Mouse (Mus musculus): ENCODE measurements around the gene Retnla. TPM values are rescaled to one million over a fixed set of nuclear protein-coding genes. Genes with fewer than 3 reads are reported as not detected.
"Not testable (repeated sequence)": the region's sequence is repeated elsewhere in the genome, so short reads cannot be mapped to it uniquely, and the experiment has no call there.

The Retnla gene
- polyA plus RNA-seq, 1 experiment from 2014 or later = not detected

DNA sequence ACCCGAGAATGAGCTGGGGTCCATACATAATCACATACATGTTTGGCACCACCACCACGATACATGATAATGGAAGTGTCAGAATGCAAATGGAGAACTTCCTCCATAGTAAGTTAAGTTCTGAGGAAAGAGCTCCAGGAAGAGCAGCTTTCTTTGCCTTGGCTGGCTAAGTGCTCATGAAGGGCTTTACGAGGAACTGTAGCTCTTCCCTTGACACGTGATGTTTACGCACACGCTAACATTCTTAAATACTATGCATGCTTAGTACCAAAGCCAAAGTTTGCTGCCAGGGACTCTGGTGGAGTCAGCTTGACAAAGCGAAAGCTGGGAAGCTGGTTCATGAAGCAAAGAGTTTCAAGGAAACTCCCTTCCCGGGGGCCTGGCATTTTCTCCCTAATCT, 10.3 kb upstream of the Retnla start:
- no peak overlapping the region for H3K27ac ChIP-seq
- no peak overlapping the region for H3K9ac ChIP-seq
- H3K9me3 ChIP-seq = no peaks in the 10 kb centered on the region
- 96% methylated on average over 8 of the region's 8 CpGs for WGBS
- H3K4me1 ChIP-seq (replicated peaks) = no peaks in the 10 kb centered on the region
- no peak overlapping the region for H3K4me3 ChIP-seq
- no peaks in the 10 kb centered on the region for H3K36me3 ChIP-seq
- no peak overlapping the region for H3K4me2 ChIP-seq
- no peak for ATAC-seq (ENCODE audit: low FRiP score)
- no peaks in the 10 kb centered on the region for H3K27me3 ChIP-seq

DNA sequence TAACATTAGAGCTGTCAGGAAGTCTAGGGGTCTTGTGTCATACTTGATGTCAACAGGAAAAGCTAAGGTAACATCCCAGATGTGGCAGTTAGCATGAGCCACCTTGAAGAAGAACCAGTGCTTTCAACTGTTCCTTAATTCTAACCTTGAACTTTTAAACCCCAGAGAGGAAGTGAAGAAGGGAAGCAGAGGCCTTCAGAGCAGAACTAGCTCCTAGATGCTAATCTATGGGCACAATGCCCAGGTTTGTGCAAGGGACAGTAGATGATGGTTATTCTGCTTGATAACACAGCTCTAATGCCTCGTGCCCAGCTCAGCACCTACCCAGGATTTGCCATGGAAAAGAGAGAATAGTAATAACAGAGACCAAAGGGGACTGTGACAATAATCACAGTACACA, 8.7 kb upstream of the Retnla start:
- not testable (repeated sequence) for H3K27me3 ChIP-seq; H3K4me1 ChIP-seq (replicated peaks); ATAC-seq (ENCODE audit: low FRiP score); H3K9ac ChIP-seq; H3K4me3 ChIP-seq; H3K9me3 ChIP-seq; H3K36me3 ChIP-seq; H3K4me2 ChIP-seq; H3K27ac ChIP-seq
- WGBS = 70% methylated on average over 1 of the region's 1 CpGs

DNA sequence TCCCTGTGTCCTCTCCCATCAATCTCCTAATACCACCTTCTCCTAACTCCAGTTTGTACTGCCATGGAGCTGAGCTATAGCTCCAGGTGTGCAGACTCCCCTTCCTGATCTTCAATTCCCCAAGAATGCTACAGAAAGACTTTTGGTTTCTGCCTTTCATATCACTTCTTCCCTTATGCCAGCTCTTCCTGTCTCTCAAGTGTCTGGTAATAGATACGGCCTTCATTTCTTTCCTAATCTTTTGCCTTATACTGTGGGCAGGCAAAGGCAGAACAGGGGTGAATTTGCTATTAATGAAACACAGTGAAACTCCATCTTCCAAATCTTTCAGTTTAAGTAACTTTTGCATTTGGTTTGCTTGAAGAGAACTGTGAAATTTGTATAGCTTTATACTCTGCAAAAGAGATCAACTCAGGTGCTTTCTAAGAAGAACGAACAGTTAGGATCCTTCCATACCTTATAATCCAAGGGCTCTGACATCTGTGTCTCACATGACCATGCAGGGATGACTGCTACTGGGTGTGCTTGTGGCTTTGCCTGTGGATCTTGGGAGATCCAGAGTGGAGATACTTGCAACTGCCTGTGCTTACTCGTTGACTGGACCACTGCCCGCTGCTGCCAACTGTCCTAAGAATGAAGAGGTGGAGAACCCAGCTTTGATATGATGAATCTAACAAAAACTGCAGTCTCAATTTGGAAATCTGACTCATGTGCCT, 1.5 kb downstream of the Retnla start:
- no peaks in the 10 kb centered on the region for H3K4me1 ChIP-seq (replicated peaks)
- WGBS = 90% methylated on average over 4 of the region's 4 CpGs
- no peaks in the 10 kb centered on the region for H3K27me3 ChIP-seq
- no peaks in the 10 kb centered on the region for H3K9me3 ChIP-seq
- no peak overlapping the region for H3K4me3 ChIP-seq
- H3K36me3 ChIP-seq = no peaks in the 10 kb centered on the region
- H3K4me2 ChIP-seq = no peak overlapping the region
- no peak for ATAC-seq (ENCODE audit: low FRiP score)
- H3K27ac ChIP-seq = no peak overlapping the region
- no peak overlapping the region for H3K9ac ChIP-seq

DNA sequence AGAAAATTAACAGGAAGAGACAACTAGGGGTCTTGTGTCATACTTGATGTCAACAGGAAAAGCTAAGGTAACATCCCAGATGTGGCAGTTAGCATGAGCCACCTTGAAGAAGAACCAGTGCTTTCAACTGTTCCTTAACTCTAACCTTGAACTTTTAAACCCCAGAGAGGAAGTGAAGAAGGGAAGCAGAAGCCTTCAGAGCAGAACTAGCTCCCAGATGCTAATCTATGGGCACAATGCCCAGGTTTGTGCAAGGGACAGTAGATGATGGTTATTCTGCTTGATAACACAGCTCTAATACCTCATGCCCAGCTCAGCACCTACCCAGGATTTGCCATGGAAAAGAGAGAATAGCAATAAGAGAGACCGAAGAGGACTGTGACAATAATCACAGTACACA, 22.7 kb downstream of the Retnla start:
- not testable (repeated sequence) for H3K27ac ChIP-seq; H3K4me2 ChIP-seq; H3K9me3 ChIP-seq; H3K27me3 ChIP-seq; H3K36me3 ChIP-seq; H3K9ac ChIP-seq; H3K4me3 ChIP-seq; H3K4me1 ChIP-seq (replicated peaks); ATAC-seq (ENCODE audit: low FRiP score)
- WGBS = 95% methylated on average over 1 of the region's 1 CpGs

DNA sequence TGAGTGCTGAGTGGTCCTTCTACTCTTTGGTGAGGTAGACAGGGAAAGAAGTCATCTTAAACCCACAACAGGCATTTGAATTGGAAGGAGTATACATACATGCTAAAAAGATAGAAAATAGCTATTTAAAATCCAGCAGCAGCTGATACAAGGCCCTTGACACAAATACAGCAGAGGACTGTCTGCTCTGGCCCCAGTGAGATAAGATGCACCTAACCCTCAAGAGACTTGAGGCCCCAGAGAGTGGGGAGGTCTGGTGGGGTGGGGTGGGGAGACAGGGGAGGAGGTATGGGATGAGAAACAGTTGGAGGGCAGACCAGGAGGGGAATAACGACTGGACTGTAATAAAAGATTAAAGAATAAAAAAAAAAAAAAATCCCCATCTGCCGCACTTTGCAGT, 25.3 kb downstream of the Retnla start:
- Histone ChIP-seq H3K27ac (no peak overlapping the region), H3K4me3 (no peak overlapping the region), H3K27me3 (no peaks in the 10 kb centered on the region), H3K4me1 (replicated peaks) (no peaks in the 10 kb centered on the region), H3K9ac (no peak overlapping the region), H3K4me2 (no peak overlapping the region), H3K36me3 (no peaks in the 10 kb centered on the region), H3K9me3 (no peaks in the 10 kb centered on the region)
- WGBS = 73% methylated on average over 2 of the region's 2 CpGs
- ATAC-seq (ENCODE audit: low FRiP score) = no peak

DNA sequence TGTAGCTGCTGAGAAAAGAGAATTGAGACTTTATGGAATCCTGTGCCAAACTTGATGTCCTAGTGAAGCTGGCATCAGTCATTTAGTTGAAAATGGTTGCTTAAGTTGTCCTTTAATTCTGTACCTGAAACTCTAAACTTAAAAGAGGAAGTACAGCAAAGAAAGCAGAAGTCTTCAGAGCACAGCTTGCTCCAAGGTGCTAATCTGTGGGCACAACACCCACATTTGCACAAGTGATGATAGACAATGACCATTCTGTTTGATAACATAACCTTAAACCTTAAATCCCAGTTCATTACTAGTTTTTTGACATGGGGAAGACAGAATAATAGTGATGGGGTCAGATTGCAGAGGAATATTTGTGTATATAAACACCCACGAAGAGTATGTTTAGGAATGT, 26.3 kb downstream of the Retnla start:
- Histone ChIP-seq H3K9me3 (no peaks in the 10 kb centered on the region), H3K27me3 (no peaks in the 10 kb centered on the region), H3K4me1 (replicated peaks) (no peaks in the 10 kb centered on the region), H3K9ac (no peak overlapping the region), H3K36me3 (no peaks in the 10 kb centered on the region), H3K27ac (no peak overlapping the region), H3K4me2 (no peak overlapping the region), H3K4me3 (no peak overlapping the region)
- no peak for ATAC-seq (ENCODE audit: low FRiP score)
- 85% methylated on average over 1 of the region's 1 CpGs for WGBS

DNA sequence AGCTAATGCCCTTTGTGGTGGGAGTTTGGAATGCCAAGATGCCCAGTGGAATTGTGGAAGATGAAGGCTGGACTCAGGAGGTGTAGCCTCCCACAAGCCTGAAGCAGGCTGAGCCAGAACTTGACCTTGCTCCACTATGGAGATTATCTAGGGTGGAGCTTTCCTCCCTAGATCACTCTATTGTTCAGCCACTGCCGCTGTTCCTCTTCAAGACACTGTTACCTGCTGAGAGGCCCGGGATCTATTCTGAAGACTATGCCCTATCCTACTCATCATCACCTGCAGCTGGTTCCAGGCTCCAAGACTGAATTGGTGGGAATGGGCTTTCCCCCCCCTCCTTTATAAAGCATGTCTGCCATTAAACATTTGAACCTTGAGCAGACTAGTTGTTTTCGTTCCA, 27.3 kb downstream of the Retnla start:
- H3K27me3 ChIP-seq = no peaks in the 10 kb centered on the region
- no peaks in the 10 kb centered on the region for H3K9me3 ChIP-seq
- H3K9ac ChIP-seq = no peak overlapping the region
- WGBS = 81% methylated on average over 3 of the region's 3 CpGs
- H3K27ac ChIP-seq = no peak overlapping the region
- H3K4me3 ChIP-seq = no peak overlapping the region
- no peaks in the 10 kb centered on the region for H3K4me1 ChIP-seq (replicated peaks)
- ATAC-seq (ENCODE audit: low FRiP score) = no peak
- no peaks in the 10 kb centered on the region for H3K36me3 ChIP-seq
- no peak overlapping the region for H3K4me2 ChIP-seq

DNA sequence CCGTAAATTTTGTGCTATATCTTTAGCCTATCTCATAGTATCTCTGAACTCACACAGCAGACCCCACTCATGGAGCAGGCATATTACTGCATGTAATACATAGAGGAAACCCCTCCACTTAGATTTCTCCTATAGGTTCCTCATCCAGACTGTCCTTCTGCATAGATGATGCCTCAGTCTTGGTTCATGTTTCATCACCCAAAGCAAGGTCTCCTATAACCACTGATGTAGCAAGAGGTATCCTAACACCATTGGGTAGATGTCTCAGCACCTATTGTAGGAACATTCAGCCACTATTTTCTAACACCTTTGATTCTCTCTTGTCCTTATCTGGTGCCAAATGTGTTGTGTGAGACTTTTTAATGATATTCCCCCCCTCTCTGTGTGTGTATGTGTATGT, 29.4 kb downstream of the Retnla start:
- Histone ChIP-seq H3K27ac (no peak overlapping the region), H3K4me3 (no peak overlapping the region), H3K9me3 (no peaks in the 10 kb centered on the region), H3K4me1 (replicated peaks) (no peaks in the 10 kb centered on the region), H3K36me3 (no peaks in the 10 kb centered on the region), H3K9ac (no peak overlapping the region), H3K4me2 (no peak overlapping the region), H3K27me3 (no peaks in the 10 kb centered on the region)
- WGBS = 93% methylated on average over 1 of the region's 1 CpGs
- ATAC-seq (ENCODE audit: low FRiP score) = no peak

DNA sequence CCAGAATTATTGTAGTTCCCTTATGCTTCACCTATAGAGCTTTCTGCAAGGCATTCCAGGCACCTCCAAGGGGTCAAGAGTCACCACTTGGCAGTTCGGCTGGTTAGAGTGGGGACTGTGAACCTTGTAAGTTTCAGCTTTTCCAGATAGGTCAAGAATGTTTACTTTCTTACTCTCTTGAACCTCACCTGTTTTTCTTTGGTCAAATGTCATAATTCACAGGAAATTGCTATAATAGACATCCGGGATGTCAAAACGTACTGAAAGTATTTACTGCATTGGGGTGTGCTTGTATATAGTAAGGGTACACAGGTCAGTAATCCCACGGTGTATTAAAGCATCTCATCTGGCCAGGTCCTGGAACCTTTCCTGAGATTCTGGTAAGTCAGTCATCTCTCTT, 30.0 kb downstream of the Retnla start, which contains the start of gene Retnlg:
Gene Retnlg (plus strand): TSS at position 301 of the 400 bp plus-strand sequence.
- Histone ChIP-seq H3K4me3 (no peak within 1 kb of the TSS), H3K9ac (no peak within 1 kb of the TSS), H3K27me3 (no peaks in the 10 kb centered on the region), H3K9me3 (no peaks in the 10 kb centered on the region), H3K36me3 (no peaks in the 10 kb centered on the region), H3K4me1 (replicated peaks) (no peaks in the 10 kb centered on the region), H3K4me2 (no peak within 1 kb of the TSS), H3K27ac (no peak within 1 kb of the TSS)
- no peak for ATAC-seq (ENCODE audit: low FRiP score)
- WGBS = 87% methylated on average over 4 of the region's 4 CpGs

DNA sequence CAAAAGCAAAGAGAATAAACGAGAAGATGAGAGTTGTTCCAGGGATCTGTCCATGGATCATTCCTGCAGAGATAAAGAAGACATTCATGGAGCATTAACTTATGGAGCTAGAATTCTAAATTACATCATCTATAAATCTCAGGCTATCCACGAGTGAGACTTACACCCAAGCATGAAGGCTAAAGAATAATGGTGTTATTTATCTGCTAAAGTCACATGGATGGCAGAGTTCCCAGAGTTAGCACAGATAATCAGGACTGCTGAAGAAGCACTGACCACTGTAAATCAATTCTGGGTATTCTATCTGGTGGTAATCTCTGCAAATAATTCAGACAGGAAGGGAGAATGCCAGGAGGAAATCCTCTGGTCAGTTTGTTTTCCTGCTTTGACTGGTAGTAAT, 48.4 kb downstream of the Retnla start:
- ATAC-seq (ENCODE audit: low FRiP score) = no peak
- Histone ChIP-seq H3K4me3 (no peak overlapping the region), H3K27me3 (no peaks in the 10 kb centered on the region), H3K4me1 (replicated peaks) (no peaks in the 10 kb centered on the region), H3K27ac (no peak overlapping the region), H3K36me3 (no peaks in the 10 kb centered on the region), H3K4me2 (no peak overlapping the region), H3K9me3 (no peaks in the 10 kb centered on the region), H3K9ac (no peak overlapping the region)
- 64% methylated on average over 2 of the region's 2 CpGs for WGBS

Other genes starting within 250 kb of the Retnla start
- 0.10 and 0.18 TPM in 2 replicates for gene Trat1, start 70.5 kb upstream of the Retnla start, polyA plus RNA-seq (2015; fragmentation: Nextera tagmentation; extraction: Ambion mirVana)
- gene Retnlb, start 25.7 kb upstream of the Retnla start, polyA plus RNA-seq (2015; fragmentation: Nextera tagmentation; extraction: Ambion mirVana) = not detected in 2 replicates
- gene Retnlg, start 30.1 kb downstream of the Retnla start, polyA plus RNA-seq (2015; fragmentation: Nextera tagmentation; extraction: Ambion mirVana) = 0.51 and 1.1 TPM in 2 replicates
- gene Dzip3, start 151.6 kb downstream of the Retnla start, polyA plus RNA-seq (2015; fragmentation: Nextera tagmentation; extraction: Ambion mirVana) = 50.4 and 51.7 TPM in 2 replicates
- gene Cip2a, start 151.6 kb downstream of the Retnla start, polyA plus RNA-seq (2015; fragmentation: Nextera tagmentation; extraction: Ambion mirVana) = 8.5 and 10.5 TPM in 2 replicates
- 0.05 TPM in 1 of 2 replicates, not detected in the other for gene Myh15, start 214.9 kb downstream of the Retnla start, polyA plus RNA-seq (2015; fragmentation: Nextera tagmentation; extraction: Ambion mirVana)

Data from hindbrain, embryonic 13.5 days (tissue).